Mouse (Mus musculus) Patski (cell line): ENCODE measurements around the gene Dock1. TPM values are rescaled to one million over a fixed set of nuclear protein-coding genes. Genes with fewer than 3 reads are reported as not detected.

Experiments
- ATAC-seq: fragments of 100-300 bp; one replicate; pipeline ENCODE4 v1.8.0; 2021
- CTCF ChIA-PET: fragments of 350-600 bp; sonication (Branson Sonifier 250); formaldehyde crosslinking; loops from one replicate; lab custom pipeline; 2022; ENCODE audit warnings: inconsistent platforms; lab: Charles Lee
- POLR2A ChIA-PET: fragments of 350-600 bp; sonication (Branson Sonifier 250); formaldehyde crosslinking; loops from one replicate; lab custom pipeline; 2022; ENCODE audit warnings: antibody characterized with exemption, inconsistent platforms; lab: Charles Lee
- DNase-seq: peaks from one replicate; pipeline ENCODE4 v3.0.0-alpha.2; 2011; ENCODE audit warnings: low read depth, low spot score
- H3K27me3 ChIP-seq: fragments of 371-371 bp; one replicate; pipeline ENCODE4 v1.5.1; 2021
- CTCF ChIP-seq: fragments of 100-300 bp; IDR thresholded peaks from one replicate; pipeline ENCODE4 v1.5.1; 2021
- in situ Hi-C: fragments of 300-500 bp; cut with MboI; formaldehyde crosslinking; loops from 3 replicates; pipeline ENCODE4 v1.11.1; 2018; ENCODE audit warnings: low pct_unique_long_range_greater_than_20kb, mixed read lengths
- polyA plus RNA-seq: library from polyadenylated mRNA; unstranded; gene quantifications from one replicate; pipeline ENCODE4 v1.2.3, GENCODE M21; 2021

Dock1 gene
- polyA plus RNA-seq, 1 experiment from 2014 or later = 75.3 TPM

DNA sequence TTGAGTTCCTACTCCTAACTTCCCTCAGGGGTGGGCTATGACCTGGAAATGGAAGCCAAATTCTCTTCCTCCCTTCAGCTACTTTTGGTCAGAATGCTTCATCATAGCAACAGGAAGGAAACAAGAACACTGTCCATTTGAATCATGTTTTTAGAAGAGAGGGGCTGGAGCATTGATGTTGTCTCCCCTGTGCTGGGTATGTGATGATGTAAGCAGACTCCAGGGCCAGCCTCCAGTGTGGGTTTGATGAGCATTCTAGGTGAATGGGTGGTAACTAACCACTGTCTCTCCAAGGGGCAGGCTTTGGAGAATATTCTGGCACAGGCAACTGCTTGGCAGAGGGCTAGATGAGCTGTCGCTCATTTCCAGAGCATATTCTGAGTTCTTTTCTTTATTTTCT, 22.9 kb downstream of the Dock1 start:
- no peak for TF ChIP-seq CTCF
- in situ Hi-C loops = no loop called here
- H3K27me3 ChIP-seq = no peaks in the 10 kb centered on the region
- POLR2A ChIA-PET = interaction anchor here (0.5 kb wide), 1 partner anchor 31 kb away, joined by 4 read pairs; no protein-coding TSS in a partner anchor
- DNase-seq (no peak), ATAC-seq (no peak)
- CTCF ChIA-PET = no interaction called here

DNA sequence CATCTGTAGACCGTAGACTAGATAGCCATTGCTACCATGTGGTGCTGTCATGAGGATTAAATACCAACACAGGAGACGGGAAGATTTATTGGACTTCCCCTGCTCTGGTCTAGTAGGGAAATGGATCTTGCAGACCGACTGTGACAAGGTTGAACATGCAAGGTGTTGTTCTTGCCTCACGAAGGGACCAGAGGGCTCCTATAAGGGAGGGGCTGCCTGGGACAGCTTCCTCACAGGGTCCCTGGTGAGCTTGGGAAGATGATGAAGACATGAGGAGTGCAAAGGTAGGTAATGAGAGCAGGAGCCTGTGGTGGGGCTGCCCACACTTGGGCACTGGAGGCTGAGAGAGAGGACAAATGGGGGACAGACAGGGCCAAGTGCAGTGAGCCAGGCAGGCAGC, 25.0 kb downstream of the Dock1 start:
- ChIA-PET CTCF (no interaction called here), POLR2A (no interaction called here)
- DNase-seq = no peak
- no peak for ATAC-seq
- in situ Hi-C loops = no loop called here
- H3K27me3 ChIP-seq = no peaks in the 10 kb centered on the region
- TF ChIP-seq CTCF = no peak

DNA sequence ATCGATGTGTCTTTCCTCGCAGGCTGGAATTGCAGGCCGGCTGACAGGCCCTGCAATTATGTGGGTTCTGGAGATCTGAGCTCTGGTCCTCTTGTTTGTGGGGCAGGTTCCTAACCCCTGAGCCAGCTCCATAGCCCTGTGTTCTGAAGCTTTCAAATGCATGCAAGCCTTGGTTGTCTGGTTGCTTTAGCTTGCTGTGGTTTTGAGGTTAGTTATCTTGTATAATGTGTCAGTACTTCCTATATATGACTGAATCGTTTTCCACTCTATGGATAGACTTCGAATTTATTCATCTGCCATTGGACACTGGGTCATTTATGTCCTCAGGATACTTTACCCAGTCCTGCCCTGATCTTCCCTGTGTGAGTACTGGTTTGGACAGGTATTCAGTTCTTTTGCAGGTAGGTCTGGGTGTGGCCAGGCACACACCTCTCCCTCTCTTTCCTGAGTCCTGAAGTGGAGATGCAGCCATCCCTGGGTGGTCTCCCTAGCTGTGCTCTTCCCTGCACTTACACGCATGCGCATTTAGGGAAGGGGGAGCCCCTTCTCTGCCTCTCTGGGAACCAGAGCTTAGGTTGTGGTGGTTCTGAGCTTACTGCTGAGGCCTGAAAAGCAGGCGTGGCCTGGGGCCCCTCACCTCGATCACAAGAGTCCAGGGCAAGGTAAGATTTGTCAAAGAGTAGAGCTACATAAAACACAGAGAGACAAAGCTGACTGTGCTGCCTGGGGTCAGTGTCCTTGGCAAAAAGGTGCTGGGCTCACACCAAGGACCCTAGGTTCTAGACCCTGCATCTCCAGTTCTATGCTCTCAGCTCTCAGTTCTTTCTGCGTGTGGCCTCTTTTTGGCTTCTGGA, 25.9 kb downstream of the Dock1 start:
- TF ChIP-seq CTCF = no peak

DNA sequence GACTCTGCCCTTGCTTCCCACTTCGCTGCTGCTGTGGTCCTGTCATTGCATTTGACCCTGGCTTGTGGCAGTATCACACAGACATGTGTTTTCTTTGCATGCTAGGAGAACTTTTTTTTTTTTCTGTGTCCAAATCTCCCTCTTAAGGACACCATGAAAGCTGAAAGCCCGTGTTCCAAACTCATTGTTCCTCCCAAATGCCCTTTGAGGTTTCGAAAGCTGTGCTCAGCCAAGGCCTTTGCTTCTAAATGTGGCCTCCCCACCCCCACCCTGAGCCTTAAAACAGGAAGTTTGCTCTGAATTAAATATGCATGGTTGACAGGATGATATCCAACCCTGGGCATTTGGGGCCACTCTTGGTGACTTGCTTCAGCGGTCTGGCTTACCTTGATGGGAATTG, 27.0 kb downstream of the Dock1 start:
- ATAC-seq = no peak
- CTCF ChIA-PET = interaction anchor here (1.7 kb wide), 1 partner anchor 11 kb away, joined by 4 read pairs; no protein-coding TSS in a partner anchor

More for the DNA sequence above, 25.9 kb downstream of the Dock1 start:
- DNase-seq = no peak
- no peaks in the 10 kb centered on the region for H3K27me3 ChIP-seq
- ATAC-seq = no peak
- POLR2A ChIA-PET = no interaction called here
- CTCF ChIA-PET = interaction anchor here (1.7 kb wide), 1 partner anchor 10 kb away, joined by 4 read pairs; no protein-coding TSS in a partner anchor
- in situ Hi-C loops = no loop called here

DNA sequence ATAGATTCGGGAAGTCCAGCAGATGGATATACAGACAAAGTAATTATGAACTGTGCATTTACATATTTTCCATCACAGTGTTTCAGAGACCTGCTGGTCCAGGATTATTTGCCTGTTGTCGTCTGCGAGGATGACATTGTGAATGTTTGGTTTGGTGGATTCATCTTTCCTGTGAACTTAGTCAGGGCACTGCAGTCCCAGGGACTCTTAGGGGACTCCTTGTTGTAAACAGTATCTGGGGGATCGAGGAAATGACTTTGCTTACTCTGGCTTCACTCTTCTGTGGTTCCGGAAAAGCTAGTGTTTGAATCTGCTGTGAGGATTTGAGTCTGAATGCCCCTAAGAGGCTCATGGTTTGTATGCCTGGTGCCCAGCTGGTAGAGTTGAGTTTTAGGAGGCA, 27.8 kb downstream of the Dock1 start:
- ATAC-seq (no peak), DNase-seq (no peak)
- in situ Hi-C loops = no loop called here
- TF ChIP-seq CTCF = no peak
- ChIA-PET CTCF (no interaction called here), POLR2A (no interaction called here)
- H3K27me3 ChIP-seq = no peaks in the 10 kb centered on the region

More for the DNA sequence above, 27.0 kb downstream of the Dock1 start:
- no peak for DNase-seq
- no peak for TF ChIP-seq CTCF
- no peaks in the 10 kb centered on the region for H3K27me3 ChIP-seq
- POLR2A ChIA-PET = no interaction called here
- in situ Hi-C loops = no loop called here

DNA sequence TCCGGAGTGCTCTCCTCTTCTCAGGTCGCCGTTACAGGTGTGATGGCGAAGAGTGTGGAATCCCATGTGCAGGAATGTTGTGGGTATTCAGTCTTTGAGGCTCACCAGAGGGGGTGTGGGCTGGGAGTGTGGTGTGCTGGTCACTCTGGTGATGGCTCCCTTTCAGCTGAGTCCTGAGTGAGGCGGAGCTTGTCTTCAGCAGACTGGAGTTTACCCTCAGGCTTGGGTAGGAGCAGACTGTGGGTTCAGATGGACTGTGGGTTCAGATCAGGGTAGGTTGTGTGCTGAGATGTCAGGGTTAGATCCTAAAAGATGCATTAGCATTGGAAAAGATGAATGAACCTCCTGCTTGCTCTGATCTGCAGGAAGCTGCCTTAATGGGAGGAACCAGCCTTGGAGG, 29.5 kb downstream of the Dock1 start:
- CTCF ChIA-PET = no interaction called here
- TF ChIP-seq CTCF = no peak
- DNase-seq (no peak), ATAC-seq (no peak)
- POLR2A ChIA-PET = no interaction called here
- in situ Hi-C loops = no loop called here
- no peaks in the 10 kb centered on the region for H3K27me3 ChIP-seq

DNA sequence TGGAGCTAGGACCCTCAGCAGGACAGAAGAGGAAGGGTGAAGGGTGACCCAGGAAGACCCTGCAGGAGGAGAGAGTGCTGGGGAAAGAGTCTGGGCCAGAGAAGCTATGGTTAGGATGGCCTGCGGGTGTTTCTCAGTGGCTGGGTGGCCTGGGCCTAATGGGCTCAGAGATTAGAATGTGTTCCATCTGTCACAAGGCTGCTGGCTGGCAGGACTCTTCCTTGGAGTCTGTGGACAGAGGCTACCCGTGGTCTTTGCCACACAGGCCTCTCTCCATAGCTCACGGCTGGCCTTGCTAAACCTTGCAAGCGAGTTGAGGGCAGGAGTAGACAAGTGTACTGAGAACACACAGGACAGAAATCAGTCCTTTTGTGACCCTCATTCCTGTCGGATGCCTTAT, 32.0 kb downstream of the Dock1 start:
- no peaks in the 10 kb centered on the region for H3K27me3 ChIP-seq
- no peak for DNase-seq
- ChIA-PET POLR2A (interaction anchor here (0.5 kb wide), 1 partner anchor 108 kb away, joined by 3 read pairs; no protein-coding TSS in a partner anchor), CTCF (no interaction called here)
- no peak for TF ChIP-seq CTCF
- in situ Hi-C loops = no loop called here
- ATAC-seq = no peak

DNA sequence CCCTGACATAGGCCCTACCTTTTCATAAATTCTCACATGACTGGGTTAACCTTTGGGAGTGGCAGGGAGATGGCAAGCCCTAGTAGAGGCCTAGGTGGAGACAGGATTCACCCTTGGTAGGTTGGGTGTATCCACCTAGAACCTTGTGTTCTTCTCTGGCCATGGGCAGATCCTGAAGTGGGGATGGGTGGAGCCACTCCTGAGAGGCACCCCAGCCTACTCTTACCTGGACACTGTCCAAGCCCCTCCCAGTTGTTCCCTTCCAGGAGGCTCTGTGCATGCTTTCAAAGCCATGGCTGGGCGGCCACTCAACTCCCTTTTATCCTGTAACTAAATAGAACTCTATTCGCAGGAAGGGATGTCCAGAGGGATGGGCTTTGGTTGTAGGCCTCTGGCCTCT, 33.2 kb downstream of the Dock1 start:
- DNase-seq (no peak), ATAC-seq (no peak)
- POLR2A ChIA-PET = interaction anchor here (0.7 kb wide), 1 partner anchor 13 kb away, joined by 4 read pairs; no protein-coding TSS in a partner anchor
- CTCF ChIA-PET = no interaction called here
- in situ Hi-C loops = no loop called here
- TF ChIP-seq CTCF = no peak
- no peaks in the 10 kb centered on the region for H3K27me3 ChIP-seq

DNA sequence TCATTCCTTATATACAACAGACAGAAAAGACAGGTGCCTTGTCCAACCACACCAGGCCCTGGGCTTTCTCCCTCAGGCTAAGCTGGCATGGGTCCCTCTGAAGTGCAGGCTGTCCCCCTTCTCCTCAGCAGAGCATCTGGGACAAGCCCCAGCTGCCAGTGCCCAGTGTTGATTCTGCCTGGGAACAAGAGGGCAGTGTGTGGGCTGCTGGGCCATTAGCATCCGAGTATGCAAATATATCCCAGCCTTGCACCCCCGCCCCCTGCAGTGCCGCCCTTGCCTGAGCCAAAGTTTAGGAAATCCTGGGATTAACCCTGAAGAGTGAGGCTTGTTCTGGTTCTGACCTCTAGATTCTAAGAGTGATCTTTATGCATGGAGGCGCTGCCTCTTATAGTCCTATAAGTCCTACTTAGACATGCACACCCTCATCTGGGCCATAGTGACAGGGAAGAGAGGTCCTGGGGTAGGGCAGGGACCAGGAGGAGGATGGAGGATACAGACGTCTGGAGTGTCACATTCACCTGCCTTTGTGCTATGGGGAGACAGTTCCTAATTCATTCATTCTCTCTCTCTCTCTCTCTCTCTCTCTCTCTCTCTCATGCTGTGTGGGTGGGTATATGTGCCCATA, 38.9 kb downstream of the Dock1 start:
- H3K27me3 ChIP-seq = no peaks in the 10 kb centered on the region
- POLR2A ChIA-PET = no interaction called here
- DNase-seq (no peak), ATAC-seq (no peak)
- CTCF ChIA-PET = no interaction called here
- in situ Hi-C loops = no loop called here
- no peak for TF ChIP-seq CTCF

DNA sequence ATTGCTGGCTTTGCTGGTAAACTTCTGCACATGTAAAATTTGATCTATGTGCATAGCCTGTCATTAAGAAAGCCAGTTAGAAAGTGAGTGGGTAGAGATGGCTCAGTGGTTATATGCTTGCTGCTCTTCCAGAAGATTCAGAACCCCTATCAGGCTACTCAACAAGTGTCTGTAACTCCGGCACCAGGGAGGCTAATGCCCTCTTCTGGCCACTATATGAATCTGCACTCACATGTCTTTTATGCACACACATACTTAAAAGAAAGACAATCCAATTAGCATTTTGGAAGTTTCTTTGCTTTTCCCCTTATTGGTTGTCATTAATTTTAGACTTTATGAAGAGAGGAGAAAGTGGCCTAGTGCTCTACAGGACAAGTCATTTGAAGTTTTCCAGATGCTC, 41.1 kb downstream of the Dock1 start:
- ATAC-seq = no peak
- CTCF ChIA-PET = no interaction called here
- POLR2A ChIA-PET = no interaction called here
- DNase-seq = no peak
- no peak for TF ChIP-seq CTCF
- in situ Hi-C loops = no loop called here
- no peaks in the 10 kb centered on the region for H3K27me3 ChIP-seq

DNA sequence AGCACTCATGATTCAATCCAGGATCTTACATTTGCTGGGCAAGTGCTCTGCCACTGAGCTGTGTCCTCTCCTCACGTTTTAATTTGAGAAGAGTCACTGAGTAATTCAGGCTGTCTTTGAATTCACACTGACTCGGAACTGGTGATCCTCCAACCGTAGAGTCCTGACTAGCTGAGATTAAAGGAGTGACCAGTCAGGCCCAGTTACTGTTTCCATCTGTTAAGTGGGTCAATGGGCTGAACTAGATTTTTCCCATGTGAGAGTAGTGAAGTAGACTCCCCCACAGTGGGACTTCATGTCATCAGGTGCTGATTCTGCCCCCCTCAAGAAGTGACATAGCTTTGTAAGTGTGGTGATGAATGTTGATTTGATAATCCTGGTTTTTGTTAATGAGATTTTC, 49.0 kb downstream of the Dock1 start:
- in situ Hi-C loops = no loop called here
- TF ChIP-seq CTCF = no peak
- DNase-seq (no peak), ATAC-seq (no peak)
- ChIA-PET CTCF (no interaction called here), POLR2A (no interaction called here)
- no peaks in the 10 kb centered on the region for H3K27me3 ChIP-seq
